Mouse (Mus musculus) lung, embryonic 15.5 days (tissue): ENCODE data around the gene Ikbkg. TPM values are rescaled to one million over a fixed set of nuclear protein-coding genes. Genes with fewer than 3 reads are reported as not detected.
"Not testable (repeated sequence)": the region's sequence is repeated elsewhere in the genome, so short reads cannot be mapped to it uniquely, and the experiment has no call there.

Source experiments
- ATAC-seq: fragments of 200-750 bp; cut with Nextera tagmentation; 2 replicates; pipeline ENCODE4 v1.8.0; 2017; ENCODE audit warnings: moderate number of reproducible peaks, borderline replicate concordance; ENCODE audit not compliant: low FRiP score, low TSS enrichment; ENCODE audit errors: extremely low read depth
- H3K27ac ChIP-seq: fragments of 300-500 bp; sonication (generic); 2 replicates; pipeline ENCODE4 v1.5.1; 2015; ENCODE audit warnings: moderate library complexity, mild to moderate bottlenecking, inconsistent platforms
- H3K27me3 ChIP-seq: fragments of 300-500 bp; sonication (generic); 2 replicates; pipeline ENCODE4 v1.6.1; 2015; ENCODE audit warnings: inconsistent platforms
- H3K36me3 ChIP-seq: fragments of 300-500 bp; sonication (generic); 2 replicates; pipeline ENCODE4 v1.6.1; 2015; ENCODE audit warnings: inconsistent platforms
- H3K4me1 ChIP-seq: fragments of 300-500 bp; sonication (generic); 2 replicates; pipeline ENCODE4 v1.6.1; 2015; ENCODE audit warnings: inconsistent platforms
- H3K4me2 ChIP-seq: fragments of 300-500 bp; sonication (generic); 2 replicates; pipeline ENCODE4 v1.6.1; 2015; ENCODE audit warnings: inconsistent platforms, mild to moderate bottlenecking, moderate library complexity
- H3K4me3 ChIP-seq: fragments of 300-500 bp; sonication (generic); 2 replicates; pipeline ENCODE4 v1.5.1; 2015; ENCODE audit warnings: mild to moderate bottlenecking, inconsistent platforms
- H3K9ac ChIP-seq: fragments of 300-500 bp; sonication (generic); 2 replicates; pipeline ENCODE4 v1.6.1; 2015; ENCODE audit warnings: inconsistent platforms
- H3K9me3 ChIP-seq: fragments of 300-500 bp; sonication (generic); 2 replicates; pipeline ENCODE4 v1.6.1; 2016; ENCODE audit warnings: inconsistent platforms
- WGBS: fragments of 180-500 bp; shearing (Covaris S2); methylation state at CpG from one replicate; pipeline ENCODE4 v1.1.7; 2015; 5-methylcytosine and 5-hydroxymethylcytosine counted together
- polyA plus RNA-seq: library from polyadenylated mRNA; unstranded; fragments of >200 nt; fragmentation: Nextera tagmentation; extraction: Ambion mirVana; gene quantifications from 2 replicates; pipeline ENCODE4 v1.2.1, GENCODE M21; 2015

Ikbkg gene
- polyA plus RNA-seq, 1 experiment from 2014 or later, result 18.5 TPM

GRCm38 (mm10) chrX:74408340-74408739 lies 15.2 kb downstream of the Ikbkg start:
- Histone ChIP-seq H3K4me2 (no peak overlapping the region), H3K4me1 (no peaks in the 10 kb centered on the region), H3K36me3 (no peaks in the 10 kb centered on the region), H3K27me3 (no peaks in the 10 kb centered on the region), H3K9me3 (no peaks in the 10 kb centered on the region), H3K4me3 (no peak overlapping the region), H3K9ac (no peak overlapping the region), H3K27ac (no peak overlapping the region)
- no peak for ATAC-seq
- 44% methylated on average over 2 of the region's 2 CpGs for WGBS

- H3K27ac ChIP-seq, result no peak overlapping the region
- H3K36me3 ChIP-seq, result no peaks in the 10 kb centered on the region
- ATAC-seq, result no peak
- H3K4me1 ChIP-seq, result no peaks in the 10 kb centered on the region
- no peaks in the 10 kb centered on the region for H3K9me3 ChIP-seq
- no peaks in the 10 kb centered on the region for H3K27me3 ChIP-seq
- H3K9ac ChIP-seq, result no peak overlapping the region
- no peak overlapping the region for H3K4me3 ChIP-seq
- no peak overlapping the region for H3K4me2 ChIP-seq
These were observed 20.3 kb downstream of the Ikbkg start for GRCm38 (mm10) chrX:74413377-74413776.

DNA sequence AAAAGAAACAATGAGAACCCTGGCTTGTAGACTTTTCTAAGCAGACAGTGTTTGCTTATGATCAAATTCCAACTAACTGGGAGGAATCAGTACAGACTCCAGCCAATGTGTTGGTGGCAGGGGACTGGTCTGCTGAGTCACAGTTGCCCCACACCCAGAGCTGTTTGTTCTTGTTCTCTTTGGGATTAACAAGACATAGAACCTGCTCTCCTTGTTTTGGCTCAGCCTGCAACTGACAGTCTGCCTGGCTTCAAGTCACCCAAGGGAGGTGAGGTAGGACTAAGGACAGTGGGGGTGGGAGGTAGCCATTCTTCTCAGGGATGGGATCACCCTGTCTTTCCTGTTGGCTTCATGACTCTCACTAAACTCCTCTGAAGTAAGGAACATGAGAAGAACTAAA lies 31.4 kb downstream of the Ikbkg start:
- no peaks in the 10 kb centered on the region for H3K9me3 ChIP-seq
- ATAC-seq, result no peak
- H3K4me1 ChIP-seq, result no peaks in the 10 kb centered on the region
- H3K4me2 ChIP-seq, result no peak overlapping the region
- no peaks in the 10 kb centered on the region for H3K36me3 ChIP-seq
- no peak overlapping the region for H3K4me3 ChIP-seq
- H3K27ac ChIP-seq, result no peak overlapping the region; the same call in 1 of the 2 replicates
- H3K27me3 ChIP-seq, result no peaks in the 10 kb centered on the region
- no peak overlapping the region for H3K9ac ChIP-seq

GRCm38 (mm10) chrX:74425195-74425594 lies 32.1 kb downstream of the Ikbkg start:
- ATAC-seq, result no peak
- no peak overlapping the region for H3K9ac ChIP-seq
- no peak overlapping the region for H3K27ac ChIP-seq
- H3K4me3 ChIP-seq, result no peak overlapping the region
- no peaks in the 10 kb centered on the region for H3K36me3 ChIP-seq
- no peak overlapping the region for H3K4me2 ChIP-seq
- H3K9me3 ChIP-seq, result no peaks in the 10 kb centered on the region
- 82% methylated on average over 4 of the region's 4 CpGs for whole genome bisulfite sequencing
- H3K27me3 ChIP-seq, result no peaks in the 10 kb centered on the region
- H3K4me1 ChIP-seq, result no peaks in the 10 kb centered on the region

- no peak overlapping the region for H3K9ac ChIP-seq
- no peaks in the 10 kb centered on the region for H3K36me3 ChIP-seq
- H3K9me3 ChIP-seq, result no peaks in the 10 kb centered on the region
- no peaks in the 10 kb centered on the region for H3K4me1 ChIP-seq
- no peak for ATAC-seq
- H3K4me2 ChIP-seq, result no peak overlapping the region
- WGBS, result 64% methylated on average over 1 of the region's 1 CpGs
- H3K4me3 ChIP-seq, result no peak overlapping the region
- no peak overlapping the region for H3K27ac ChIP-seq
- H3K27me3 ChIP-seq, result no peaks in the 10 kb centered on the region
These were observed 33.2 kb downstream of the Ikbkg start for GRCm38 (mm10) chrX:74426256-74426655.

- 69% methylated on average over 3 of the region's 3 CpGs for WGBS
- ATAC-seq, result no peak
- Histone ChIP-seq H3K9ac (no peak overlapping the region), H3K27me3 (no peaks in the 10 kb centered on the region), H3K4me3 (no peak overlapping the region), H3K4me1 (no peaks in the 10 kb centered on the region), H3K9me3 (no peaks in the 10 kb centered on the region), H3K4me2 (no peak overlapping the region), H3K36me3 (no peaks in the 10 kb centered on the region), H3K27ac (no peak overlapping the region)
These were observed 34.0 kb downstream of the Ikbkg start for GRCm38 (mm10) chrX:74427116-74427515.

GRCm38 (mm10) chrX:74428146-74428825 lies 35.2 kb downstream of the Ikbkg start:
- peak overlapping the region; percentile 51 for H3K9ac ChIP-seq
- no peaks in the 10 kb centered on the region for H3K36me3 ChIP-seq
- no peaks in the 10 kb centered on the region for H3K27me3 ChIP-seq
- ATAC-seq, result peak; percentile 20; the same call in 1 of the 2 replicates
- H3K4me1 ChIP-seq, result no peaks in the 10 kb centered on the region
- H3K4me2 ChIP-seq, result peak overlapping the region; percentile 66
- H3K27ac ChIP-seq, result peak overlapping the region; percentile 94
- H3K9me3 ChIP-seq, result no peaks in the 10 kb centered on the region
- H3K4me3 ChIP-seq, result peak overlapping the region; percentile 60
- WGBS, result 26% methylated on average over 35 of the region's 35 CpGs

GRCm38 (mm10) chrX:74428826-74429276 lies 35.8 kb downstream of the Ikbkg start, which contains the start of gene G6pdx:
Gene G6pdx, minus strand, starts transcription at chrX:74429194.
- Histone ChIP-seq H3K36me3 (0 out of 2 replicates have a peak, but pooled peaks cover 3% of the 10 kb centered on the region), H3K9me3 (no peaks in the 10 kb centered on the region), H3K27me3 (no peaks in the 10 kb centered on the region), H3K4me3 (peak within 1 kb of the TSS; percentile 60), H3K27ac (peak within 1 kb of the TSS; percentile 94), H3K9ac (peak within 1 kb of the TSS; percentile 53), H3K4me2 (peak within 1 kb of the TSS; percentile 66), H3K4me1 (no peaks in the 10 kb centered on the region)
- ATAC-seq, result peak; percentile 85
- WGBS, result 19% methylated on average over 25 of the region's 25 CpGs

GRCm38 (mm10) chrX:74429290-74429821 lies 36.3 kb downstream of the Ikbkg start:
- Histone ChIP-seq H3K9me3 (no peaks in the 10 kb centered on the region), H3K4me2 (peak overlapping the region; percentile 66), H3K4me3 (peak overlapping the region; percentile 60), H3K27ac (peak overlapping the region; percentile 94), H3K4me1 (no peaks in the 10 kb centered on the region), H3K36me3 (0 out of 2 replicates have a peak, but pooled peaks cover 6% of the 10 kb centered on the region), H3K9ac (peak overlapping the region; percentile 53), H3K27me3 (no peaks in the 10 kb centered on the region)
- 8% methylated on average over 22 of the region's 22 CpGs for WGBS
- peak; percentile 76 for ATAC-seq

GRCm38 (mm10) chrX:74451157-74451912 lies 58.2 kb downstream of the Ikbkg start:
- ATAC-seq, result no peak
- Histone ChIP-seq H3K4me1 (no peaks in the 10 kb centered on the region), H3K27me3 (no peaks in the 10 kb centered on the region), H3K9ac (no peak overlapping the region), H3K9me3 (no peaks in the 10 kb centered on the region), H3K27ac (no peak overlapping the region), H3K4me3 (no peak overlapping the region), H3K4me2 (no peak overlapping the region), H3K36me3 (0 out of 2 replicates have a peak, but pooled peaks cover 2% of the 10 kb centered on the region)
- WGBS, result 74% methylated on average over 4 of the region's 4 CpGs

GRCm38 (mm10) chrX:74452773-74453172 lies 59.7 kb downstream of the Ikbkg start:
- no peak overlapping the region for H3K4me3 ChIP-seq
- H3K9ac ChIP-seq, result no peak overlapping the region
- no peak overlapping the region for H3K27ac ChIP-seq
- no peak overlapping the region for H3K4me2 ChIP-seq
- 8% methylated on average over 4 of the region's 4 CpGs for WGBS
- no peaks in the 10 kb centered on the region for H3K27me3 ChIP-seq
- 0 out of 2 replicates have a peak, but pooled peaks cover 2% of the 10 kb centered on the region for H3K36me3 ChIP-seq
- no peaks in the 10 kb centered on the region for H3K4me1 ChIP-seq
- no peaks in the 10 kb centered on the region for H3K9me3 ChIP-seq
- no peak for ATAC-seq

DNA sequence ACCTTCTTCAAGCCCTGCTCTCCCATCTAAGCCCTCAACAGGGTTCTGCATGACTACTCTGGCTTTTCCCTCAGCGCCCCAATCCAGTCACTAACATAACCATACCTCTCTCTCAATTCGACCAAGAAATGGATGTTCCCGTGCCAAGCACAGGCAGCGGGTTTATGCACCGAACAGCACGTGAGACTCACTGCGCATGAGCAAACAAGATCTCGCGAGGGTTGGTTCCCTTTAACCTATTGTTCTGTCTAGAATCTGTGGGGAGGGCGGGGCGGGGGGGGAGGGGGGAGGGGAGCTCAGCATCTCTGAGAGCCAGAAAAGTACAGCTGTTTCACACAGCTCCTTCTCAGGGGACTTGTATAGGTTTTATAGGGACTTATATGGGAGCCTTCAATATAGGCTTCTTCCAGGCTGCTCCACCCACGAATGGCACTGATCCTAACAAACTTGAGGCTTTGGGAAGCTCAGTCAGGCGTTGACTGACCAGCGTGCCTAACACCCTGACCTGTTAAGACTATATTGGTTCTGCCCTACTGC lies 88.3 kb downstream of the Ikbkg start, which contains the start of gene Gm6880:
Gene Gm6880, minus strand, starts transcription at position 51 of the 537 bp plus-strand sequence.
- not testable (repeated sequence) for H3K27me3 ChIP-seq

More for the DNA sequence above, 88.3 kb downstream of the Ikbkg start, which contains the start of gene Gm6880:
- not testable (repeated sequence) for H3K9me3 ChIP-seq, ATAC-seq, H3K36me3 ChIP-seq, H3K4me1 ChIP-seq, H3K4me3 ChIP-seq, H3K27ac ChIP-seq, H3K4me2 ChIP-seq, H3K9ac ChIP-seq
- WGBS, result 67% methylated on average over 14 of the region's 14 CpGs
